Mouse (Mus musculus) olfactory bulb, adult 2 months (tissue): ENCODE measurements at regions not wholly inside any gene's neighbourhood (a gene's known extent, or its start where the extent isn't known, plus 50 kb on each side); places are given as distances from the start of the nearest gene placed in this dataset.
"Not testable (repeated sequence)": the region's sequence is repeated elsewhere in the genome, so short reads cannot be mapped to it uniquely, and the experiment has no call there.

ENCODE experiments used
- CTCF ChIP-seq: fragments of 200-500 bp; IDR thresholded peaks from 2 replicates; pipeline ENCODE4 v1.5.1; 2012; ENCODE audit warnings: low read depth, mild to moderate bottlenecking, low read length, moderate library complexity; ENCODE audit not compliant: insufficient read depth
- POLR2A ChIP-seq: fragments of 200-500 bp; IDR thresholded peaks from 2 replicates; pipeline ENCODE4 v1.6.1; 2012; ENCODE audit warnings: mild to moderate bottlenecking, low read depth, low read length, moderate library complexity; ENCODE audit not compliant: insufficient read depth

DNA sequence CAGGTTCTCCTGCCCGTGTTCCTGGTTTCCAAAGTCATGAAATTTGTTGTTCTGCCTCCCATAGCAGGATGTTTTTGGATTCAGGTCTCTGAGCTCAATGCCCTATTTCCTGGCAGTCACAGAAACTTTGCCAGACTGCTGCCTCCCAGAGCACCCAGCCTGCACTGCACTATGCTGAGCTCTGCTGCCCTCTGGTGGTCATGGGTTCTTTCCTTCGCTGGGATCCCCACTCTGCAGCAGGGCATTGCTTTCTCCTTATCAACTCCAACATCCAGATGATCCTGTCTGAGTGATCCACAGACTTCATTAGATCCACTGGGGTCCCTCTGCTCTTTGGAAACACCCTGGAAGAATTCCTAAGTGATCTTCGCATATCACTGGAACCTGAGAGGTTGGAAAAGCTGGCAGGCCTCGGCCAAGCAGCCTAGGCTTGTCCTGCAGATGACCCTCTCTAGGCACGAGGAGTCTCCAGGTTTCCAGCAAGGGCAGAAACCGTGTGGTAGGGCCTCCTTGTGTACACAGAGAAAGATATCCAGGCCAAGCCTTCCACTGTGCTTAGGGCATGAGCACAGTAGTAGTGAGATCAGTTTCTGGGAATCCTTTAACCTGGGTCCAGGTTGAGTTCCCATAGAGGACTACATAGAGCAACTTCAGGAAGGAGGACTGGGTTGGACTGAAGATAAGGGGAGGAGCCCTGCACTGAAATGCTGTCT lies 85.6 kb downstream of the Ddx11 start:
- not testable (repeated sequence) for TF ChIP-seq CTCF, POLR2A
